Mouse (Mus musculus): ENCODE data around the gene Tnfrsf1b.

Tnfrsf1b gene

GRCm38 (mm10) chr4:145220001-145220400, 26.7 kb downstream of the Tnfrsf1b start:
- no peak for DNase-seq (ENCODE audit: low read depth, low spot score)

DNA sequence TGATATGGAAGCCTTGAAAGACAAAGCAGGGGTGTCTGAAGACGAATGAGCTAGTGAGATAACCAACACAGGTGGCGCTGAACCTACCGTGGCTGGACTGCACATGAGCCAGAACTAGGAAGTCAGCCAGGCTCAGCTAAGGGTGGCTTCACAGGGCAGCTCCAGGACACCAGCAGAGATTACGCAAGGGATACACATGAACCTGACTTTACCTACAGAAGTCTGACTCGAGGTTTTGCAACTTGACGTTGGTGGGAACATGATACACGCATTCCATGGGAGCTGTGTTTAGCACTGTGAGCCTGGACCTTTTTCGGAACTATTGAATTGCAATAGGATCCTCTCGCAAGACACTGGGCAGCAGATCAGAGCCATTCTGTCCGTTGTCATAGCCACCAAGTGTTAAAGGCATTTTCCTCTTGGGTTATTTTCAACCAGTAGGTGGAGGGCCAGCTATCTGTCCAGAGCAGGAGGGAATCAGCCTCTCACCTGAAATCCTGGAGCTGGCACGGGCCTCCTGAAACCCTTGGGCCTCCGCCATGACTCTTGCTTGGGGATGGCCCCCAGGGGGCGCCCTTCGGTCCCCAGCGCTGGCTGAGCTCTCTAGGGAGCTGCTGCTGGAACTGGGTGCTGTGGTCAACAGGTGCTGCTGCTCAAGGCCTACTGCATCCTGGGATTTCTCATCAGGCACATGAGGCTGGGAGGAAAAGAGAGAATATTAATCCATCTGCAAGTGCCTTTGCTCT, 27.3 kb downstream of the Tnfrsf1b start:
- DNase-seq (ENCODE audit: low read depth, low spot score), result no peak

- no peak for DNase-seq (ENCODE audit: low read depth, low spot score)
These were observed 28.8 kb downstream of the Tnfrsf1b start for GRCm38 (mm10) chr4:145217837-145218236.

DNA sequence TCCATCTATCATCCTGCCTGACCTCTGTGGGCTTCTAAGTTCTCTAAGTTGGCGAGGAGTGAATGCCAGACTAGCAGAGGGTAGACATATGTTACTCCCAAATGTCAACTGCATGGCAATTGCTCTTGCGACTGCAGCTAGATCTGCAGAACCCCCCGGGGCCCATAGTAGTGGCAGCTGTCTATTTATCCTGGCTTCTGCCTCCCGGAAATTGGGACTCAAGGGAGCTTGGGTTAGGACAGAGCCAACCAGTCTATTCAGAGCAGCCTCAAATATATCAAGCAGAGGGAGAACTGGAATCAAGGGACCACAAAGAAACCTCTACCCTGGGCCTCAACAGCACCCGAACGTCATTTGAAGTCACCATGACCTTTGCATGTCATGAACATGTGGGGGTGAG, 29.6 kb downstream of the Tnfrsf1b start:
- no peak for DNase-seq (ENCODE audit: low read depth, low spot score)

- DNase-seq (ENCODE audit: low read depth, low spot score), result no peak
These were observed 31.3 kb downstream of the Tnfrsf1b start for GRCm38 (mm10) chr4:145215396-145215795.

GRCm38 (mm10) chr4:145214786-145215174, 31.9 kb downstream of the Tnfrsf1b start:
- no peak for DNase-seq (ENCODE audit: low read depth, low spot score)

GRCm38 (mm10) chr4:145213999-145214785, 32.5 kb downstream of the Tnfrsf1b start:
- peak; percentile 51 for DNase-seq (ENCODE audit: low read depth, low spot score)

DNA sequence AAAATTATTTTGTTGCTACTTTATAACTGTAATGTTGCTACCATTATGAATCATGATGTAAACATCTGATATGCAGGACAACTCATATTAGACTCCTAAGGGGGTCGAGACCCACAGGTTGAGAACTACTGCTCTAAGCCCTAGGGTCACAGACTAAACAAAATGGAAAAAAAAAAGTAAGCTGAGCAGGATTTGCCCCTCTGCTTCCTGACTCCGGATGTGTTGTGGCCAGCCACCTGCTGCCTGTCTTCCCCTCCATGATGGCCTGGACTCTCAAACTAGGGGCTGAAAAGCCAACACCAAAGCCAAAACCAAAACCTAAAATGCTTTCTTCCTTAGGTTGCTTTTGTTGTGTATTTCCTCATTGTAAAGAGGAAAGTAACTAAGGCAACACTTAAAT, 35.6 kb downstream of the Tnfrsf1b start:
- no peak for DNase-seq (ENCODE audit: low read depth, low spot score)

- no peak for DNase-seq (ENCODE audit: low read depth, low spot score)
These were observed 36.1 kb downstream of the Tnfrsf1b start for GRCm38 (mm10) chr4:145210564-145210963.

GRCm38 (mm10) chr4:145209690-145210088, 37.0 kb downstream of the Tnfrsf1b start:
- no peak for DNase-seq (ENCODE audit: low read depth, low spot score)

GRCm38 (mm10) chr4:145209076-145209689, 37.5 kb downstream of the Tnfrsf1b start:
- no peak for DNase-seq (ENCODE audit: low read depth, low spot score)

- DNase-seq (ENCODE audit: low read depth, low spot score), result no peak
These were observed 38.8 kb downstream of the Tnfrsf1b start for GRCm38 (mm10) chr4:145207718-145208371.

- DNase-seq (ENCODE audit: low read depth, low spot score), result no peak
These were observed 41.9 kb downstream of the Tnfrsf1b start for GRCm38 (mm10) chr4:145204779-145205178.

- DNase-seq (ENCODE audit: low read depth, low spot score), result no peak
These were observed 43.4 kb downstream of the Tnfrsf1b start for GRCm38 (mm10) chr4:145203305-145203704.

- no peak for DNase-seq (ENCODE audit: low read depth, low spot score)
These were observed 45.2 kb downstream of the Tnfrsf1b start for GRCm38 (mm10) chr4:145201424-145201823.

- DNase-seq (ENCODE audit: low read depth, low spot score), result no peak
These were observed 46.5 kb downstream of the Tnfrsf1b start for GRCm38 (mm10) chr4:145199982-145200699.

DNA sequence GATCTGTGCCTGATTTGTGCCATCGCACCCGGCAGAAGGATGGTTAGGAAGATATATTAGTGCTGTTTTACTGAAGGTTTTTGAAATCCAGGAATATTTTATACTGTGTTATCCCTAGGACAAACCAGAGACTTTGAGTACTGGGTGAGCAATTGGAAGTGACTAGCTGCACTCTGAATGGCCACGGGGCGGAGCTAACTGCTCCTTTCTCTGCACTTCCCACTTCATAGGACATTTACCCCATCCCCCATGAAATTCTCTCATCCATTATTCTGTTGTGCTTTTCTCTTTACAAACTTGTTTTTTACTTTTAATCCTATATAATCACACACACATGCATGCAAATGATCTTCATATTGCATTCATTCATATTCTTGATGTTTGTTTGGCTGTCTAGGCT, 50.1 kb downstream of the Tnfrsf1b start:
- no peak for DNase-seq (ENCODE audit: low read depth, low spot score)

DNA sequence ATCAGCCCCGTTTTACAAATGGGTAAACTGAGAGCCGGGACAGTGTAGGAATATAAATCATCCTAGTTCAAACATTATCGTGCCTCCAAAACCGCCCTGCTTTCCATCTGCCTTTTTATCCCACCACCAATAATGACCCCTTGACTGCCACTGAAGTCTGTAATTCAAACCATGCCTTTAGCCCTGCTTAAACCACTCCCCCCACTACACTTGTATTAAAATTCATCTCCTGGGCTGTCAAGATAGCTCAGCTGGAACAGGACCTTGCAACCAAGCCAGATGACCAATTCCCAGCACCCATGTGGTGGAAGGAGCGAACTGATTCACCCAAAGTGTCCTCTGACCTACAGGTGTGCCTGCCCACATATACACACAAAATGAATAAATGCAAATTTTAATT, 51.5 kb downstream of the Tnfrsf1b start:
- DNase-seq (ENCODE audit: low read depth, low spot score), result no peak

GRCm38 (mm10) chr4:145194559-145195162, 52.0 kb downstream of the Tnfrsf1b start, which contains the start of gene Vps13d:
Vps13d (minus strand) TSS chr4:145195005.
- peak; percentile 78 for DNase-seq (ENCODE audit: low read depth, low spot score)

GRCm38 (mm10) chr4:145193991-145194511, 52.6 kb downstream of the Tnfrsf1b start:
- no peak for DNase-seq (ENCODE audit: low read depth, low spot score)

DNA sequence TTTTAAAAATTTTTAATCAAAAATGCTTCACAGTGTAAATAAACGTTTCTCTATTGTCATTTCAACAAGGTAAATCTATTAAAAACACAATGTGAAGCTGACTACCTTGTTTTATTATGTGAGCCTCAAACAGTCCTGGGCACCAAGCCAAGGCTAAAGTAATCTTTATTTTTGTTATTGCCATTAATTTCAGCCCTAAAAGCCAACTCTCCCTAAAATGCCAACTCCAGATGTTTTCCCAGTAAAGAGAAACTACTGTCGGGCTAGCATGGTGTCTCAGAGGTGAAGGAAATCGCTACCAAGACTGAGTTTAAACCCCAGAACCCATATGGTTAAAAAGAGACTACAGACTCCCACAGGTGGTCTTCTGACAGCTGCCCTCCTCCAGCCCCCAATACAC, 53.3 kb downstream of the Tnfrsf1b start:
- DNase-seq (ENCODE audit: low read depth, low spot score), result no peak
